ENCODE assay signal across 13 mouse cellular contexts in the genomic region with DNA sequence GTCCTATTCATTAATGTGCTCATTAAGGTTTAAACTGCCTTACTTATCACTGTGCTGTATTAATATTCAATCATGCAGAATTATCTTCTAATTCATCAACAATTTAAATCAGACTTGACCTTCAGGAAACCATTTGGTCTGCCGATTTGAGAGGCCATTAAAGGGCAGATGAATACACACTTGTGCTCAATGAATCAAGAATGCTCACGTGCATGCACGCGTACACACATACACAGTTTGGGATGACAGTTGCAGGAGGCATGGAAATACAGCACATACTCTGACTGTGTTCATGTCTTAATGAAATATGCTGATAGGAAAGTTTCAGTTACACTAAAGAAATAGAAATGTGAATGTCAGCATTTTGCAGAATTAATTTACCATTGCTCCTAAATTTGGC.
"Had no signal": no experiment of that assay in that cellular context is flagged by ENCODE, and none has a peak within 500 bp of the region (broad histone marks: within the 10 kb centered on the region; RNA-seq: fewer than 3 reads in every experiment).

No protein-coding gene starts in this region.

- H3K9ac ChIP-seq: liver, embryonic 13.5 days; midbrain, embryonic 13.5 days had no signal

- H3K4me3 ChIP-seq: left cerebral cortex, adult 2 months; liver, embryonic 13.5 days; megakaryocyte, embryonic 14.5 days; midbrain, embryonic 10.5 days; midbrain, embryonic 13.5 days; myocyte had no signal

- H3K36me3 ChIP-seq: liver, embryonic 13.5 days; midbrain, embryonic 10.5 days; midbrain, embryonic 13.5 days had no signal

- H3K4me1 ChIP-seq: liver, embryonic 13.5 days; megakaryocyte, embryonic 14.5 days had no signal

- DNase-seq: kidney, adult 2 months; kidney, postnatal 25 days; layer of hippocampus, postnatal 36 days; liver, embryonic 13.5 days; lung, adult 2 months; thymus, adult 18-20 months; thymus, postnatal 36 days had no signal

- H3K9me3 ChIP-seq: liver, embryonic 13.5 days; megakaryocyte, embryonic 14.5 days; midbrain, embryonic 10.5 days; midbrain, embryonic 13.5 days had no signal

- H3K4me2 ChIP-seq: liver, embryonic 13.5 days; midbrain, embryonic 13.5 days had no signal

- H3K27ac ChIP-seq: kidney, postnatal 0 days; left cerebral cortex, adult 2 months; liver, embryonic 13.5 days; midbrain, embryonic 10.5 days; midbrain, embryonic 13.5 days had no signal

- H3K27me3 ChIP-seq: liver, embryonic 13.5 days; megakaryocyte, embryonic 14.5 days; midbrain, embryonic 13.5 days had no signal

- ATAC-seq: midbrain, embryonic 13.5 days had no signal
